Mouse (Mus musculus) embryonic facial prominence, embryonic 10.5 days (tissue): ENCODE measurements around the gene Mdga1. TPM values are rescaled to one million over a fixed set of nuclear protein-coding genes. Genes with fewer than 3 reads are reported as not detected.
A peak's percentile ranks its signal among the peaks of the same experiment; 100 is the strongest.

Experiments used
- DNase-seq: peaks from one replicate; pipeline ENCODE4 v3.0.0-alpha.2; 2017; ENCODE audit warnings: low spot score
- H3K27ac ChIP-seq: fragments of 300-500 bp; sonication (generic); replicated peaks from 2 replicates; pipeline ENCODE4 v1.5.1; 2016; ENCODE audit warnings: mild to moderate bottlenecking
- H3K27me3 ChIP-seq: fragments of 300-500 bp; sonication (generic); replicated peaks from 2 replicates; pipeline ENCODE4 v1.6.1; 2016; ENCODE audit warnings: low read depth, mild to moderate bottlenecking; ENCODE audit not compliant: poor library complexity, severe bottlenecking
- H3K36me3 ChIP-seq: fragments of 300-500 bp; sonication (generic); replicated peaks from 2 replicates; pipeline ENCODE4 v1.6.1; 2016; ENCODE audit warnings: mild to moderate bottlenecking, moderate library complexity
- H3K4me1 ChIP-seq: fragments of 300-500 bp; sonication (generic); 2 replicates; pipeline ENCODE4 v1.6.1; 2016
- H3K4me3 ChIP-seq: fragments of 300-500 bp; sonication (generic); 2 replicates; pipeline ENCODE4 v1.5.1; 2016; ENCODE audit warnings: mild to moderate bottlenecking, moderate library complexity
- H3K9me3 ChIP-seq: fragments of 300-500 bp; sonication (generic); 2 replicates; pipeline ENCODE4 v1.6.1; 2016; ENCODE audit warnings: mild to moderate bottlenecking
- WGBS: fragments of 180-500 bp; shearing (Covaris S2); methylation state at CpG from one replicate; pipeline ENCODE4 v1.1.7; 2016; 5-methylcytosine and 5-hydroxymethylcytosine counted together
- polyA plus RNA-seq: library from polyadenylated mRNA; unstranded; fragments of >200 nt; fragmentation: Nextera tagmentation; extraction: Ambion mirVana; gene quantifications from 2 replicates; pipeline ENCODE4 v1.2.1, GENCODE M21; 2016

The Mdga1 gene
- polyA plus RNA-seq, 1 experiment from 2014 or later = 1.7 TPM

DNA sequence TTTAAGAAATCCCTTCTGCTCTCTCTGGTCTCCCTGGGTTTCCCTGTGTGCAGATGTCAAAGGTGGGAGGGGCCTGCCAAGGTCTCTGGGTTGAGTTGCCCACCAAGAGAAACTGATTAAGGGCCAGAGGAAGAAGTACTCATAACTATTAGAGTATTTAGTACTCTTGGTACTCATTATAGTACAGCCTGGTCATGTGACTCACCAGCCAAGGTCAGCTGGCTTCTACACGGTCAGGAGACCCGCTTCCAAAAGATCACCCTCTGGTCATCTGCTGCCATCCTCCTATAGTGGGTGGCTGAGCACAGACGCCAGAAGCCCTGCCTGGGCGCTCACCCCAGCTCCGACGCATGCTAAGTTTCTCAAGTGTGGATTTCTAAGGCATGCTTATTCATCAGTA, 124.9 kb downstream of the Mdga1 start:
- H3K27me3 ChIP-seq = peaks cover 42% of the 10 kb centered on the region
- peaks cover 32% of the 10 kb centered on the region for H3K4me1 ChIP-seq
- WGBS = 91% methylated on average over 6 of the region's 6 CpGs
- H3K9me3 ChIP-seq = 0 out of 2 replicates have a peak, but pooled peaks cover 3% of the 10 kb centered on the region
- no peak overlapping the region for H3K27ac ChIP-seq
- DNase-seq = no peak
- H3K4me3 ChIP-seq = no peak overlapping the region
- H3K36me3 ChIP-seq = no peaks in the 10 kb centered on the region

DNA sequence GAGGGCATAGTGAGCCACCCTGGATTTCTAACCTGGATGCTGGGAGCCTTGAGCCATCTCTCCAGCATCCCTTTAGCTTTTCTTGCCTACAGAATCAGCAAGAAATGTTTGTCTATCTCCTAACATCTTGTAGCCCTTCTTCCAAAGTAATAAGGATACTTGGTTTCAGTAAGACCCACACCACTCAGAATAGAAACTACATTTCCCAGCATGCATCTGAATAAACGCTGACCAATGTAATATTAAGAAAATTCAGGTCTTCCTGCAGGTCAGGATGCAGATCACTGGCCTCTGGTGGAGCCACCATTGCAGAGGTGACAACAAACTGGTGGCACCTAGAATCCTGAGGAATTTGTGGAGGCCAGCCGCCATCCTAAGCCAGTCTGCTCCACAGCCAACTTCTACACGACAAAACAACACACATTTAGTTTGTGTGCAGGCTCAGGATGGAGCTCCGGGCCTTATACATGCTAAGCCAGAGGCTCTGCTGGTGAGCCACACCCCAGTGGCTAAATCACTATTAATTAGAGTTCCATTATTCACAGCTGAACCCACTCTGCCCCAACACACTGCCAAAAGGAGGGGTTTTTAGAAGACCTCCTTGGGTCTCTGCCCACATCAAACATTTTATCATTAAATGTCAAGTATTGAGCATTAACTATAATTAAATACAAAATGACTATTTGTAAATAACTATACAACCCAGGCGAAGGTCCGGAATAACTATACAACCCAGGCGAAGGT, 126.3 kb downstream of the Mdga1 start:
- WGBS = 92% methylated on average over 7 of the region's 7 CpGs
- no peaks in the 10 kb centered on the region for H3K36me3 ChIP-seq
- peaks cover 44% of the 10 kb centered on the region for H3K27me3 ChIP-seq
- H3K4me3 ChIP-seq = no peak overlapping the region
- H3K9me3 ChIP-seq = 0 out of 2 replicates have a peak, but pooled peaks cover 3% of the 10 kb centered on the region
- peaks cover 37% of the 10 kb centered on the region for H3K4me1 ChIP-seq
- DNase-seq = no peak
- no peak overlapping the region for H3K27ac ChIP-seq

DNA sequence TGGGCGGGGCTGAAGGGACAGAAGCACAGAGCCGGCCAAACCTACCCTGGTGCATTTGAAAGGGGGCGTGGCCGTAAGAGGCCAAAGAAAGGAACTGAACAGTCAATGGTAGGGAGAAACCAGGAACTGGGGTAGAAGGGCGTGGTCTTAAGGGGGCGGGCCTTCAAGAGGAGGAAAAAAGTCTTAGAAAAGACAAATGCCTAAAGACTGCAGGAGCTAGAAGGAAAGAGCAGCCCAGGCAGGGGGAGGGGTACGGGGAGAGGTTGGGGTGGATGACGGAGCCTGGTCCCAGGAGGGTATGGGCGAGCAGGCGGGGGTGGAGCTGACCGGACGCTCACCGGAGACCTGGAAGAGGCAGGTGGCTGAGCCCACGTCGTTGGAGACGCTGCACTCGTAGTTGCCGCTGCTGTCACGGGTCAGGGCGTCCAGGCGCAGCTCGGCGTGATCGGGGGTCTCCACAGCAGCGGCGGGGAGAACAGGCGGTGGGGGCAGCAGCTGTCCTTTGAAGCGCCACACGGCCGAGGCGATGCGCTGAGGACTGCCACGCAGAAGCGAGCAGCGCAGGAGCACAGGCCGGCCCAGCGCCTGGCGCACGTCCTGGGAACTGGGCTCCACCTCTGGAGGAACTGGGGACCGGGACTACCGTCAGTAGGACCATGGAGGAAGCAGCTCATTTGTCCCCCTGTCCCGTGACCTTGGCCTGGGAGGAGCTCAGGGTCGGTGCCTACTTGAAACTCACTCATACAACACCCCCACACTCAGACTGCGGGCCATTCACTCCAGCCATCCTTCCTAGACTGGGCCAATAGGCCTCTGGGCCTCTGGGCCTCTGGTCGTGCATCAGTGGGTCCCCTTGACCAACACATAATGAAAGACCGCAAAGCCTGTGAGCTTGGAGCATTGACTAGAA, 127.9 kb downstream of the Mdga1 start:
- H3K27ac ChIP-seq = no peak overlapping the region; the same call in 1 of the 2 replicates
- WGBS = 5% methylated on average over 46 of the region's 46 CpGs
- DNase-seq = peak; percentile 60

DNA sequence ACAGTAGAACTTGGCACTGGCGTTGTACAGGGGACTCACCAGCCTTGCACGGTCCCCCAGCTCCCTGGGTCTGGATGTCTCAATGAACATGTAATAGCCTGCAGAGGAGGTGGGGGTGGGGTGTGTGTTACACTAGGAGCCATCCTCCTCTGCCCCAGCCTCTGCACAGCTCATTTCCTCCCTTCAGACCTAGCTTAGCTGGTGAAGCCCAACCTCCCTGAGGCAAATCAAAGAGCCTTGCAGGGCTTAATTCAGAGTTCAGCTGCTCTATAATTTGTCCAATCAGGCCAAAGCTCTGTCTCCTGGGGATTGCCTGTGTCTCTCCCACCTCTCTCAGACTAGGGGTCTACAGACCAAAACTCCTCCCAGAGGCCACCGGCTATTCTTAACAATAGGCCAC, 131.9 kb downstream of the Mdga1 start:
- WGBS = 26% methylated on average over 3 of the region's 3 CpGs
- peak overlapping the region; percentile 7 for H3K27ac ChIP-seq
- no peaks in the 10 kb centered on the region for H3K36me3 ChIP-seq
- DNase-seq = peak; percentile 62
- H3K9me3 ChIP-seq = 0 out of 2 replicates have a peak, but pooled peaks cover under 1% of the 10 kb centered on the region
- no peak overlapping the region for H3K4me3 ChIP-seq
- peaks cover 32% of the 10 kb centered on the region for H3K27me3 ChIP-seq
- peaks cover 49% of the 10 kb centered on the region for H3K4me1 ChIP-seq

More for the DNA sequence above, 127.9 kb downstream of the Mdga1 start:
- H3K4me3 ChIP-seq = peak overlapping the region; percentile 62
- no peaks in the 10 kb centered on the region for H3K36me3 ChIP-seq
- 0 out of 2 replicates have a peak, but pooled peaks cover 3% of the 10 kb centered on the region for H3K9me3 ChIP-seq
- H3K27me3 ChIP-seq = peaks cover 44% of the 10 kb centered on the region
- H3K4me1 ChIP-seq = peaks cover 52% of the 10 kb centered on the region

DNA sequence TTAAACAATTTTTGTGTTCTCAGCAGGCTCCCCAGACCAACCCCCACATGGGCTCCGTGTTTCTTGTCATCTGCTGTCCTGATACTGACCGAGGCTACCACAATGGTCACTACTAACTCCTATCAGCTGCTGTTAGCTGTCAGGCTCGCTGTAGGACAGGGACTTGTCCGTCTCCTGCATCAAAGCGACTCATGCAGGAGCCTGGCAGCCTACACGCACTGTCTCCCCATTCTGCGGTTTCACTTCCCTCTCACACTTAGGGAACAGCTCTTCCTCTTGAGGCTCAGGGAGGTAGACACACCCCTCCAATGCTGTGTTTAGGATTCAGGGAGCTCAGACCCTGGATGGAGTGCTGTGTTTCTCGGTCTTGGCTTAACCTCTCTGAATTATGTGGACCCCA, 132.4 kb downstream of the Mdga1 start:
- no peak for DNase-seq
- Histone ChIP-seq H3K36me3 (no peaks in the 10 kb centered on the region), H3K27me3 (peaks cover 26% of the 10 kb centered on the region), H3K27ac (peak overlapping the region; percentile 7), H3K4me3 (no peak overlapping the region), H3K4me1 (peaks cover 44% of the 10 kb centered on the region), H3K9me3 (no peaks in the 10 kb centered on the region)
- 67% methylated on average over 8 of the region's 8 CpGs for WGBS

DNA sequence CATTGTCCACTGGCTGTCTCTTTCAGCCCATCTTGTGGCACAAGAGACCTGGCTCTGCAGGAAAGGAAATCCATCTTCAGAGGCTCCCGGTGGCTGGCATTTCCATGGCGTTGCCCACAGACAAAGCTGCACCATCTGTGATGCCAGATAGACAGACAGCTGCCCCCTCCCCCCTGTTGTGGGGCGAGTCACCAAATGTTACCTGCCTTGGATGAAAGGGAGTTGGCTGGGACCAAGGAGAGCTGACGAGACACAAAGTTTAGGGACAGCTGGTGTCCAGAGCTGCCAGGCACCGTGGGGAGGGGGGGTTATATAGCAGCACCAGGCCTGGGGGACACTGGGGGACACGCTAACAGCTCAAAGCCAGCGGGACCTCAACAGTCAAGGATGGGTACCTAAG, 135.1 kb downstream of the Mdga1 start:
- Histone ChIP-seq H3K4me1 (peaks cover 29% of the 10 kb centered on the region), H3K4me3 (no peak overlapping the region), H3K27ac (no peak overlapping the region), H3K9me3 (no peaks in the 10 kb centered on the region), H3K27me3 (peaks cover 6% of the 10 kb centered on the region; the same call in 1 of the 2 replicates), H3K36me3 (no peaks in the 10 kb centered on the region)
- DNase-seq = no peak
- 81% methylated on average over 7 of the region's 7 CpGs for WGBS

DNA sequence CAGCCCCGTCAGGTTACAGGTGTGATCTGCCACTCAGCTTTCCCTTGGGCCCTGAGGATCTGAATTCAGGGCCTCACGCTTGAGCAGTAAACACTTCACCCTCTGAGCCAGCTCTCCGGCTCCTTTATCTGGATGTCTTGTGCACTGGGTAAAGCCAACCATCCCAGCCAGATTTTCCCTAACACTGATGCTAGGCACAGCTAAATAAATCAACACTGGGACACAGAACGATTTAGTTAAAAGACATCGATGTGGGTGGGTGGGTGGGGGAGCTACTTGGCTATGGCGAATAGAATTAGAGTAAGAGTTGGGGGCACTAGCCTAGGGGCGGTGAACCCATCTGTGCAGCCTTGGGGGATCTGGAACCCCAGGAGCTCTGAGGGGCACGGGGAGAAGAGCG, 135.6 kb downstream of the Mdga1 start:
- peaks cover 2% of the 10 kb centered on the region; the same call in 1 of the 2 replicates for H3K27me3 ChIP-seq
- DNase-seq = no peak
- H3K4me3 ChIP-seq = no peak overlapping the region
- peaks cover 24% of the 10 kb centered on the region for H3K4me1 ChIP-seq
- 88% methylated on average over 9 of the region's 9 CpGs for WGBS
- H3K9me3 ChIP-seq = no peaks in the 10 kb centered on the region
- H3K27ac ChIP-seq = no peak overlapping the region
- no peaks in the 10 kb centered on the region for H3K36me3 ChIP-seq

DNA sequence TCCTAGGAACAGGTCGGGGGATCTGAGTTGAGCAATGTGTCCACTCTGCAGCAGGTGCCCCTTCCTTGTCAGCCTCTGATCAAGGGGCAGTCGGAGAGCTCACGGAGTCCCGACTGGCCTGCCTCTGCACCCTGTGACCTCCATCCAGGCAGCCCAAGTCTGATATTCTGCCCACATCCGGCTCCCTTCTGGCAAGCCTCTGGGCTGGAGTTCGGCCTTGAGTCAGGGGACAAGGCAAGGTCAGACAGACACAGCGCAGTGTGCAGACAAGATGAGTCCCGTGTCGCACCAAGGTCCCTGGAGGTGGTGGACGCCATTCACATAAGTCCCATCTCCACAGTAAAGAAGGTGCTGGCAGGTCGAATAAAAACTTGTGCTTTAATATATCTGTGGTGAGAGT, 138.2 kb downstream of the Mdga1 start:
- Histone ChIP-seq H3K4me3 (no peak overlapping the region), H3K36me3 (no peaks in the 10 kb centered on the region), H3K4me1 (peaks cover 7% of the 10 kb centered on the region), H3K27ac (no peak overlapping the region), H3K9me3 (no peaks in the 10 kb centered on the region), H3K27me3 (no peaks in the 10 kb centered on the region)
- DNase-seq = no peak
- 82% methylated on average over 11 of the region's 11 CpGs for WGBS

DNA sequence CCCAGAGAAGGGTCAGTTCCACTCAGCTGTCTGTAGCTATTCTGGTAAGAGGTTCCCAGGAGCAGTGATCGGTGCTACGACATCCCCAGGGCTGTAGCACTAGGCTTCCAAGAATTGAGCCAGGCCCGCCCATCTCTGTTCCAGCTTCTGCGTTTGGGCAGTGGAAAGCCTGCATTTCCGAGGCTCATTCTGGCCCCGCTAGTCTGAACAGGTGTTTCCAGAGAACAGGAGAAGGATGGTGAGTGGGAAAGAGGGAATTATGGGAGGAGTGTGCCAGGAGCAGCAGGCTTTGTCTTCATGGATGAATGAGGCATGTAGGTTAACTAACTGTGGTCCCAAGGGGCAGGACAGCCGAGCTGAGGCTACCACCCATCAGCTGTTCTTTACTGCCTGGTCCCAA, 140.8 kb downstream of the Mdga1 start:
- no peak for DNase-seq
- no peaks in the 10 kb centered on the region; the same call in 1 of the 2 replicates for H3K4me1 ChIP-seq
- H3K4me3 ChIP-seq = no peak overlapping the region
- no peaks in the 10 kb centered on the region for H3K36me3 ChIP-seq
- 78% methylated on average over 7 of the region's 7 CpGs for WGBS
- no peak overlapping the region for H3K27ac ChIP-seq
- H3K27me3 ChIP-seq = no peaks in the 10 kb centered on the region; the same call in 1 of the 2 replicates
- no peaks in the 10 kb centered on the region for H3K9me3 ChIP-seq

DNA sequence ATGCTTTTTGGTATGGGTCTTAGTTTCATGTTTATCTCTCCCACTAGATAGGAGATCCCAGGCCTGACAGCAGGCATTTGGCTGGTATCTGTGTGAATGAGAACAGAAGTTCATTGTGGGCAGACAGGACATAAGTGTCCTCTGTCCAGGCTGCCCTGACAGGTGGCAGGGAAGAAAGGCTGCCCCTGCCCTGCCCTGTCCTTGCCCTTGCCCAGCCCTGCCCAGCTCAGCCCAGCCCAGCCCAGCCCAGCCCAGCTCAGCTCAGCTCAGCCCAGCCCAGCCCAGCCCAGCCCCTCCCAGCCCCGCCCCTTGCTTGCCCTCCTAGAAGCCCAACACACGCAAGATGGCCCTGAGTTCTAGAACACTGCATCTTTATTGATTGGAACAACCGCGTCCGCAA, 142.3 kb downstream of the Mdga1 start:
- 70% methylated on average over 5 of the region's 5 CpGs for WGBS
- Histone ChIP-seq H3K27ac (no peak overlapping the region), H3K9me3 (no peaks in the 10 kb centered on the region), H3K4me3 (no peak overlapping the region), H3K27me3 (no peaks in the 10 kb centered on the region; the same call in none of the 2 replicates), H3K36me3 (no peaks in the 10 kb centered on the region), H3K4me1 (no peaks in the 10 kb centered on the region; the same call in 1 of the 2 replicates)
- DNase-seq = no peak

DNA sequence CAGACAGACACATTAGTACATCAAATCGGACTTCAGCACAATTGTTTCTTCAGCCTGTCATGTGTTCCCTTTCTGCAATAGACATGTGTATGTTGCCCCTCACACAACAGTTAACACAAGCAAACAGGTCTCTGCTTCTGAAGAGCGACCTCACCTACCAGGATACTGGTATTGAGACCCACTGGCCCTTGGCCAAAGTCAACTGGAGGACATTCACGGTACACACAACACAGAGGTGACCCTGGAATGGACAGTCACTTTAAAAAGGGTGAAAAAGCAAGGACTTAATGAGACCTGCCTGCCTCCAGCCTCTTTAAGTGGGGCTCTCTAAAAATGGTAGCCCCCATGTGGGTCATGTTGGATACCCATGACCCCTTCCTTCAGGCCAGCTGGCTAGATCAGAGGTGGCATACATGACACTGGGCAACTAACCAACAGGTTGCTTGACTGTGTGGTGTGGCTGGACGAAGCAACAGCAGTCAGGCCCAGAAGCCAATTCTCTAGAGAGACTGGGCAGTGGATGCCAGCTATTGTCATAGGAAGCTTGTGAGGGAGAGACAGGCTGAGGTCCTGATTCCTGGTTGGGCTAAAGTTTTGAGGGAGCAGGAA, 145.3 kb downstream of the Mdga1 start:
- Histone ChIP-seq H3K27ac (no peak overlapping the region), H3K27me3 (peaks cover 5% of the 10 kb centered on the region), H3K4me3 (no peak overlapping the region), H3K9me3 (no peaks in the 10 kb centered on the region), H3K4me1 (no peaks in the 10 kb centered on the region), H3K36me3 (no peaks in the 10 kb centered on the region)
- no peak for DNase-seq
- WGBS = 87% methylated on average over 4 of the region's 4 CpGs

DNA sequence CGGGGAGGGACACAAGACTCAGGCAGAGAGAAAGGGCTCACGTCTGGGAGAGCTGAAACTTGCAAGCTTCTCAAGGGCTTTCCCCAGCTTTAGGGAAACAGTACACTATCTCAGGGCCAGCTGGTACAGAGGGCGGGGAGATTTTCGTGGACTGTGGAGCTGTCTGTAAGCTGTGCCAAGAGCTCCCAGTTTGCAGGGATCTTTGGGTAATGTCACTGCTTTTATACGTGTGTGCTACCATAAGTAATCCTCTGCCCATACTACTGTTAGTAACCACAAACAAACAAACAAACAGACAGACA, 145.7 kb downstream of the Mdga1 start:
- no peak overlapping the region for H3K27ac ChIP-seq
- H3K27me3 ChIP-seq = peaks cover 10% of the 10 kb centered on the region
- no peaks in the 10 kb centered on the region for H3K36me3 ChIP-seq
- H3K9me3 ChIP-seq = no peaks in the 10 kb centered on the region
- WGBS = 67% methylated on average over 5 of the region's 5 CpGs
- H3K4me3 ChIP-seq = no peak overlapping the region
- no peak for DNase-seq
- no peaks in the 10 kb centered on the region for H3K4me1 ChIP-seq
